Mouse (Mus musculus) forebrain, postnatal 0 days (tissue): ENCODE data around the gene Mapk10. TPM values are rescaled to one million over a fixed set of nuclear protein-coding genes. Genes with fewer than 3 reads are reported as not detected.
"Not testable (repeated sequence)": the region's sequence is repeated elsewhere in the genome, so short reads cannot be mapped to it uniquely, and the experiment has no call there.

Source experiments
- ATAC-seq: fragments of 200-750 bp; cut with Nextera tagmentation; 2 replicates; pipeline ENCODE4 v1.8.0; 2017; ENCODE audit warnings: mild to moderate bottlenecking, moderate library complexity
- DNase-seq: peaks from one replicate; pipeline ENCODE4 v3.0.0-alpha.2; 2015
- H3K27ac ChIP-seq: fragments of 300-500 bp; sonication (generic); 2 replicates; pipeline ENCODE4 v1.5.1; 2014; ENCODE audit warnings: low read depth, mild to moderate bottlenecking, antibody characterized with exemption, low read length, moderate library complexity, mixed read lengths
- H3K27me3 ChIP-seq: fragments of 300-500 bp; sonication (generic); 2 replicates; pipeline ENCODE4 v1.6.1; 2014; ENCODE audit warnings: mild to moderate bottlenecking, low read length, mixed read lengths; ENCODE audit not compliant: insufficient read depth
- H3K36me3 ChIP-seq: fragments of 300-500 bp; sonication (generic); 2 replicates; pipeline ENCODE4 v1.6.1; 2014; ENCODE audit warnings: mild to moderate bottlenecking, moderate library complexity; ENCODE audit not compliant: insufficient read depth
- H3K4me1 ChIP-seq: fragments of 300-500 bp; sonication (generic); 2 replicates; pipeline ENCODE4 v1.6.1; 2014; ENCODE audit warnings: antibody characterized with exemption; ENCODE audit not compliant: insufficient read depth
- H3K4me2 ChIP-seq: fragments of 300-500 bp; sonication (generic); 2 replicates; pipeline ENCODE4 v1.6.1; 2014; ENCODE audit warnings: low read depth, mild to moderate bottlenecking, moderate library complexity
- H3K4me3 ChIP-seq: fragments of 300-500 bp; sonication (generic); 2 replicates; pipeline ENCODE4 v1.5.1; 2014; ENCODE audit warnings: low read depth, low read length, mixed read lengths
- H3K9ac ChIP-seq: fragments of 300-500 bp; sonication (generic); 2 replicates; pipeline ENCODE4 v1.6.1; 2014; ENCODE audit warnings: mild to moderate bottlenecking
- H3K9me3 ChIP-seq: fragments of 300-500 bp; sonication (generic); 2 replicates; pipeline ENCODE4 v1.6.1; 2016; ENCODE audit warnings: low read length
- CTCF ChIP-seq: sonication (generic); IDR thresholded peaks from 2 replicates; pipeline ENCODE4 v1.5.1; 2016; ENCODE audit warnings: antibody characterized with exemption, control low read depth, low read depth
- WGBS: fragments of 180-500 bp; shearing (Covaris S2); extraction: QIAGEN DNeasy Blood & Tissue Kit; methylation state at CpG from one replicate; pipeline ENCODE4 v1.1.7; 2014; 5-methylcytosine and 5-hydroxymethylcytosine counted together
- polyA plus RNA-seq: library from polyadenylated mRNA; unstranded; fragments of >200 nt; fragmentation: Nextera tagmentation; extraction: Ambion mirVana; gene quantifications from 2 replicates; pipeline ENCODE4 v1.2.1, GENCODE M21; 2015
- total RNA-seq: library from RNA; depleted of rRNA; stranded (reverse); fragments of >200 nt; gene quantifications from 2 replicates; pipeline ENCODE4 v1.2.3, GENCODE M21; 2014

Gene Mapk10
- total and polyA plus RNA-seq, 2 experiments from 2014 or later, result 41.5 to 89.2 TPM

GRCm38 (mm10) chr5:102889163-102889488 lies 322.0 kb downstream of the Mapk10 start:
- no peak overlapping the region for H3K4me3 ChIP-seq
- no peaks in the 10 kb centered on the region for H3K4me1 ChIP-seq
- H3K9me3 ChIP-seq, result no peaks in the 10 kb centered on the region
- no peak for DNase-seq
- no peak overlapping the region for H3K4me2 ChIP-seq
- no peak for ATAC-seq
- no peak overlapping the region for H3K9ac ChIP-seq
- no peak for TF ChIP-seq CTCF
- WGBS, result 77% methylated on average over 2 of the region's 2 CpGs
- no peaks in the 10 kb centered on the region for H3K36me3 ChIP-seq
- H3K27ac ChIP-seq, result no peak overlapping the region
- no peaks in the 10 kb centered on the region for H3K27me3 ChIP-seq

GRCm38 (mm10) chr5:102888482-102889162 lies 322.5 kb downstream of the Mapk10 start:
- Histone ChIP-seq H3K9me3 (no peaks in the 10 kb centered on the region), H3K4me3 (no peak overlapping the region), H3K36me3 (no peaks in the 10 kb centered on the region), H3K27me3 (no peaks in the 10 kb centered on the region), H3K9ac (no peak overlapping the region), H3K4me2 (no peak overlapping the region), H3K27ac (no peak overlapping the region), H3K4me1 (no peaks in the 10 kb centered on the region)
- WGBS, result 73% methylated on average over 14 of the region's 14 CpGs
- ATAC-seq, result peak; percentile 43; the same call in 1 of the 2 replicates
- no peak for TF ChIP-seq CTCF
- no peak for DNase-seq

DNA sequence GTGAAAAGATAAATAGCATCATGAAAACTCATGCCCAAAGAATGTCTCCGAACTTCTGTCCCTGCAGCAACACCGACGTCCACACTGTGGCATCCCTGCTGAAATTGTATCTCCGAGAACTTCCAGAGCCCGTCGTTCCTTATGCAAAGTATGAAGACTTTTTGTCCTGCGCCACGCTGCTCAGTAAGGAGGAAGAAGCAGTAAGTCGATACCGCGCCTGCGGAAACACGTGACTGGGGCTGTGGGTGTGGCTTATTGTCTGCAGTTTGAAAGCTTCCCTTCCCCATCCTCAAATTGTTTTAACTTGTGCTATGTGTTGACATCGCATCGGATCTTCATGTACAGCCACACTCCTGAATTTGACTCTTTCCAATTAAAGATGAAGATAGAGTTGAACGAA lies 335.5 kb downstream of the Mapk10 start:
- Histone ChIP-seq H3K27ac (no peak overlapping the region), H3K9ac (no peak overlapping the region), H3K36me3 (no peaks in the 10 kb centered on the region), H3K9me3 (no peaks in the 10 kb centered on the region), H3K27me3 (no peaks in the 10 kb centered on the region), H3K4me2 (no peak overlapping the region), H3K4me3 (no peak overlapping the region), H3K4me1 (no peaks in the 10 kb centered on the region)
- WGBS, result 65% methylated on average over 16 of the region's 16 CpGs
- no peak for ATAC-seq
- peak; percentile 5; the same call in 1 of the 2 replicates for TF ChIP-seq CTCF
- DNase-seq, result peak; percentile 17

- 39% methylated on average over 11 of the region's 11 CpGs for WGBS
- Histone ChIP-seq H3K4me1 (no peaks in the 10 kb centered on the region), H3K9ac (no peak overlapping the region), H3K4me3 (no peak overlapping the region), H3K36me3 (no peaks in the 10 kb centered on the region), H3K4me2 (no peak overlapping the region), H3K27me3 (no peaks in the 10 kb centered on the region), H3K9me3 (no peaks in the 10 kb centered on the region), H3K27ac (no peak overlapping the region)
- peak; percentile 88 for DNase-seq
- ATAC-seq, result peak; percentile 84
- peak; percentile 91 for TF ChIP-seq CTCF
Measured at GRCm38 (mm10) chr5:102874605-102875298, 336.4 kb downstream of the Mapk10 start.

- not testable (repeated sequence) for H3K4me3 ChIP-seq, H3K27ac ChIP-seq, H3K27me3 ChIP-seq, H3K9me3 ChIP-seq, DNase-seq, H3K9ac ChIP-seq, H3K36me3 ChIP-seq, H3K4me2 ChIP-seq, ATAC-seq, H3K4me1 ChIP-seq
- WGBS, result 90% methylated on average over 8 of the region's 9 CpGs
Measured at GRCm38 (mm10) chr5:102872996-102873395, 338.1 kb downstream of the Mapk10 start.

DNA sequence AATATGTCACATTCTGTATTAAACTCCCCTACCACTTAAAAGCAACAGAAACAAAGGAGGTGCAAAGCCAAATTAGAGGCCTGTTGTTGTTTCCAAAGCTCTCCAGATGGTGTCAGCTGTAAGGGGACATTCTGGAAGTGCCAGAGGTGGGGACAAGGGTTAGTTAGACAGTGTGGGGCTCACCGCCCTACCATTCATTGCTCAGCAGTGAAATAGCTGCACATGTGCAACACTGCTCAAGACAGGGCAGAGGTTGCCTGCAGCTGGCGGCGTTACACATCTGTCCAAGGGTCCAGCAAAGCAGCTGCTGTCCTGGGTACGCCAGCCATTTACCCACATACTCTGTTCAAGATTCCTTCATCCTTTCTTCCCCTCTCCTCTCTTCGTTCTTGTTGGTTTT lies 342.9 kb downstream of the Mapk10 start:
- Histone ChIP-seq H3K4me1 (no peaks in the 10 kb centered on the region), H3K27me3 (no peaks in the 10 kb centered on the region), H3K27ac (no peak overlapping the region), H3K4me3 (no peak overlapping the region), H3K9me3 (no peaks in the 10 kb centered on the region), H3K9ac (no peak overlapping the region), H3K36me3 (no peaks in the 10 kb centered on the region), H3K4me2 (no peak overlapping the region)
- WGBS, result 56% methylated on average over 5 of the region's 5 CpGs
- no peak for DNase-seq
- no peak for TF ChIP-seq CTCF
- ATAC-seq, result no peak

GRCm38 (mm10) chr5:102859749-102860148 lies 351.4 kb downstream of the Mapk10 start:
- no peak for TF ChIP-seq CTCF
- H3K4me3 ChIP-seq, result no peak overlapping the region
- H3K9ac ChIP-seq, result no peak overlapping the region
- no peak for DNase-seq
- H3K27ac ChIP-seq, result no peak overlapping the region
- WGBS, result 83% methylated on average over 11 of the region's 11 CpGs
- H3K36me3 ChIP-seq, result no peaks in the 10 kb centered on the region
- no peak for ATAC-seq
- no peaks in the 10 kb centered on the region for H3K4me1 ChIP-seq
- no peaks in the 10 kb centered on the region for H3K27me3 ChIP-seq
- H3K9me3 ChIP-seq, result no peaks in the 10 kb centered on the region
- H3K4me2 ChIP-seq, result no peak overlapping the region
